Mouse (Mus musculus) intestine, embryonic 16.5 days (tissue): ENCODE results near the gene Mcf2l. TPM values are rescaled to one million over a fixed set of nuclear protein-coding genes. Genes with fewer than 3 reads are reported as not detected.

Source experiments
- ATAC-seq: fragments of 200-750 bp; cut with Nextera tagmentation; 2 replicates; pipeline ENCODE4 v1.8.0; 2017; ENCODE audit warnings: moderate TSS enrichment, moderate library complexity
- H3K27ac ChIP-seq: fragments of 300-500 bp; sonication (generic); 2 replicates; pipeline ENCODE4 v1.5.1; 2014; ENCODE audit warnings: mild to moderate bottlenecking, low read length
- H3K27me3 ChIP-seq: fragments of 300-500 bp; sonication (generic); replicated peaks from 2 replicates; pipeline ENCODE4 v1.6.1; 2014; ENCODE audit warnings: low read length, control low read depth, mixed read lengths; ENCODE audit not compliant: control insufficient read depth, insufficient read depth
- H3K36me3 ChIP-seq: fragments of 300-500 bp; sonication (generic); 2 replicates; pipeline ENCODE4 v1.6.1; 2014; ENCODE audit warnings: low read length, control low read depth; ENCODE audit not compliant: control insufficient read depth, insufficient read depth
- H3K4me1 ChIP-seq: fragments of 300-500 bp; sonication (generic); 2 replicates; pipeline ENCODE4 v1.6.1; 2014; ENCODE audit warnings: low read length, control low read depth, mixed read lengths; ENCODE audit not compliant: control insufficient read depth, insufficient read depth
- H3K4me2 ChIP-seq: fragments of 300-500 bp; sonication (generic); 2 replicates; pipeline ENCODE4 v1.6.1; 2014; ENCODE audit warnings: low read depth, low read length, control low read depth
- H3K4me3 ChIP-seq: fragments of 300-500 bp; sonication (generic); 2 replicates; pipeline ENCODE4 v1.5.1; 2014; ENCODE audit warnings: mild to moderate bottlenecking, low read length
- H3K9ac ChIP-seq: fragments of 300-500 bp; sonication (generic); 2 replicates; pipeline ENCODE4 v1.6.1; 2014; ENCODE audit warnings: low read depth, low read length
- H3K9me3 ChIP-seq: fragments of 300-500 bp; sonication (generic); 2 replicates; pipeline ENCODE4 v1.6.1; 2016; ENCODE audit warnings: low read length, control low read depth; ENCODE audit not compliant: control insufficient read depth
- WGBS: fragments of 180-500 bp; shearing (Covaris S2); extraction: QIAGEN DNeasy Blood & Tissue Kit; methylation state at CpG from one replicate; pipeline ENCODE4 v1.1.7; 2014; 5-methylcytosine and 5-hydroxymethylcytosine counted together
- polyA plus RNA-seq: library from polyadenylated mRNA; unstranded; fragments of >200 nt; fragmentation: Nextera tagmentation; extraction: Ambion mirVana; gene quantifications from 2 replicates; pipeline ENCODE4 v1.2.1, GENCODE M21; 2015

Gene Mcf2l
- polyA plus RNA-seq, 1 experiment from 2014 or later, result 14.1 TPM

- H3K4me3 ChIP-seq, result no peak overlapping the region
- no peak for ATAC-seq
- H3K9me3 ChIP-seq, result no peaks in the 10 kb centered on the region
- H3K27ac ChIP-seq, result no peak overlapping the region
- no peaks in the 10 kb centered on the region for H3K27me3 ChIP-seq
- H3K36me3 ChIP-seq, result no peaks in the 10 kb centered on the region
- 83% methylated on average over 8 of the region's 8 CpGs for WGBS
- H3K4me2 ChIP-seq, result no peak overlapping the region
- peaks cover 9% of the 10 kb centered on the region for H3K4me1 ChIP-seq
- H3K9ac ChIP-seq, result no peak overlapping the region
Observed at GRCm38 (mm10) chr8:12955362-12955879, 81.8 kb downstream of the Mcf2l start.

- Histone ChIP-seq H3K27ac (no peak overlapping the region), H3K27me3 (no peaks in the 10 kb centered on the region), H3K4me3 (no peak overlapping the region), H3K4me2 (no peak overlapping the region), H3K9ac (no peak overlapping the region), H3K36me3 (no peaks in the 10 kb centered on the region), H3K9me3 (no peaks in the 10 kb centered on the region), H3K4me1 (peaks cover 9% of the 10 kb centered on the region)
- WGBS, result 88% methylated on average over 4 of the region's 4 CpGs
- ATAC-seq, result no peak
Observed at GRCm38 (mm10) chr8:12955880-12956279, 82.3 kb downstream of the Mcf2l start.

GRCm38 (mm10) chr8:12956941-12957340 lies 83.3 kb downstream of the Mcf2l start:
- no peak overlapping the region for H3K4me2 ChIP-seq
- H3K27ac ChIP-seq, result no peak overlapping the region
- no peak for ATAC-seq
- H3K4me1 ChIP-seq, result peaks cover 9% of the 10 kb centered on the region
- WGBS, result 63% methylated on average over 5 of the region's 5 CpGs
- no peaks in the 10 kb centered on the region for H3K27me3 ChIP-seq
- H3K4me3 ChIP-seq, result no peak overlapping the region
- no peaks in the 10 kb centered on the region for H3K9me3 ChIP-seq
- H3K36me3 ChIP-seq, result no peaks in the 10 kb centered on the region
- no peak overlapping the region for H3K9ac ChIP-seq

GRCm38 (mm10) chr8:12957419-12957818 lies 83.8 kb downstream of the Mcf2l start:
- no peak for ATAC-seq
- peaks cover 9% of the 10 kb centered on the region for H3K4me1 ChIP-seq
- H3K4me3 ChIP-seq, result no peak overlapping the region
- H3K27me3 ChIP-seq, result no peaks in the 10 kb centered on the region
- H3K9ac ChIP-seq, result no peak overlapping the region
- H3K36me3 ChIP-seq, result no peaks in the 10 kb centered on the region
- 49% methylated on average over 6 of the region's 6 CpGs for WGBS
- H3K27ac ChIP-seq, result no peak overlapping the region
- H3K9me3 ChIP-seq, result no peaks in the 10 kb centered on the region
- no peak overlapping the region for H3K4me2 ChIP-seq

DNA sequence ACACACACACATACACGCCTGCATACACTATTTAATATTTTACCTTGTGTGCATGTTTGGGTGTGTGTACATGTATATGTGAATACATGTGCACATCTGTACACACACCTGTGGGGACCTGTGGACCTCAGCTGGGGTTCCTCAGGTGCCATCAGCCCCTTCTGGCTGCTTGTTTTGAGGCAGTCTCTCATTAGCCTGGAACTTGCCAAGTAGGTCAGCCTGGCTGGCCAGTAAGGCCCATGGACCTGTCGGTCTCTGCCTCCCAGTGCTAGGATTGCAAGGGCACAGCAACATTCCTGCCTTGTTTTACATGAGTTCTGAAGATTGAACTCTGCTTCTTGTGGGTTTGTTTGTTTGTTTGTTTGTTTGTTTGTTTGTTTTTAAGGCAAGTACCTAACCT lies 87.0 kb downstream of the Mcf2l start:
- no peak for ATAC-seq
- Histone ChIP-seq H3K27me3 (no peaks in the 10 kb centered on the region), H3K4me1 (peaks cover 3% of the 10 kb centered on the region; the same call in 1 of the 2 replicates), H3K4me2 (no peak overlapping the region), H3K9ac (no peak overlapping the region), H3K4me3 (no peak overlapping the region), H3K9me3 (no peaks in the 10 kb centered on the region), H3K27ac (no peak overlapping the region), H3K36me3 (0 out of 2 replicates have a peak, but pooled peaks cover 3% of the 10 kb centered on the region)
- 73% methylated on average over 2 of the region's 2 CpGs for WGBS

DNA sequence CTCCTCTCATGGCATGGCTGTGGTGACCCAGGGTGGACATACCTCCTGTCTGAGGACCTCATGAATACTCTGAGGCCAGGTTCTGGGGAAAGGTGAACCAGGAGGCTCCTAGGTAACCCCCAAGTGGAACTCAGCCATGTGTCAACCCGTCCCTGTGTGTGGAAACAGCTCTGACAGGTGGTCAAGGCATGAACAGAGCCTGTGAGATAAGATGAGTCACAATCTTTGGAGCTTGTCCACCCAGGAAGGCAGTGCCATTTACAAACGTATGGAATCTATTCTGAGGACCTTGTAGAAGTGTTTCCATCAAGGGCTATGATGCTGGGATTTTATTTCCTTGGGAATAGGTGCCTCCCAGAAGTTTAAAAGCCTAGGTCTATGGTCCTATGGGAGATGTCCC lies 87.6 kb downstream of the Mcf2l start:
- Histone ChIP-seq H3K9me3 (no peaks in the 10 kb centered on the region), H3K4me3 (no peak overlapping the region), H3K4me1 (peaks cover 3% of the 10 kb centered on the region; the same call in 1 of the 2 replicates), H3K27ac (no peak overlapping the region), H3K4me2 (no peak overlapping the region), H3K9ac (no peak overlapping the region), H3K36me3 (0 out of 2 replicates have a peak, but pooled peaks cover 3% of the 10 kb centered on the region), H3K27me3 (no peaks in the 10 kb centered on the region)
- ATAC-seq, result no peak
- WGBS, result 48% methylated on average over 2 of the region's 2 CpGs

GRCm38 (mm10) chr8:12961821-12962534 lies 88.4 kb downstream of the Mcf2l start:
- Histone ChIP-seq H3K4me1 (peaks cover 3% of the 10 kb centered on the region; the same call in 1 of the 2 replicates), H3K36me3 (0 out of 2 replicates have a peak, but pooled peaks cover 3% of the 10 kb centered on the region)
- WGBS, result 69% methylated on average over 8 of the region's 8 CpGs

GRCm38 (mm10) chr8:12962541-12963380 lies 89.2 kb downstream of the Mcf2l start:
- H3K9me3 ChIP-seq, result no peaks in the 10 kb centered on the region
- H3K4me3 ChIP-seq, result no peak overlapping the region
- no peak overlapping the region for H3K9ac ChIP-seq
- H3K4me1 ChIP-seq, result 0 out of 2 replicates have a peak, but pooled peaks cover 3% of the 10 kb centered on the region
- no peak overlapping the region for H3K27ac ChIP-seq
- no peaks in the 10 kb centered on the region for H3K27me3 ChIP-seq
- no peak overlapping the region for H3K4me2 ChIP-seq
- WGBS, result 54% methylated on average over 13 of the region's 13 CpGs
- ATAC-seq, result no peak
- 0 out of 2 replicates have a peak, but pooled peaks cover 3% of the 10 kb centered on the region for H3K36me3 ChIP-seq

More at GRCm38 (mm10) chr8:12961821-12962534, 88.4 kb downstream of the Mcf2l start:
- no peak overlapping the region for H3K4me3 ChIP-seq
- no peak overlapping the region for H3K4me2 ChIP-seq
- H3K27ac ChIP-seq, result no peak overlapping the region
- ATAC-seq, result no peak
- H3K9me3 ChIP-seq, result no peaks in the 10 kb centered on the region
- no peak overlapping the region for H3K9ac ChIP-seq
- no peaks in the 10 kb centered on the region for H3K27me3 ChIP-seq

DNA sequence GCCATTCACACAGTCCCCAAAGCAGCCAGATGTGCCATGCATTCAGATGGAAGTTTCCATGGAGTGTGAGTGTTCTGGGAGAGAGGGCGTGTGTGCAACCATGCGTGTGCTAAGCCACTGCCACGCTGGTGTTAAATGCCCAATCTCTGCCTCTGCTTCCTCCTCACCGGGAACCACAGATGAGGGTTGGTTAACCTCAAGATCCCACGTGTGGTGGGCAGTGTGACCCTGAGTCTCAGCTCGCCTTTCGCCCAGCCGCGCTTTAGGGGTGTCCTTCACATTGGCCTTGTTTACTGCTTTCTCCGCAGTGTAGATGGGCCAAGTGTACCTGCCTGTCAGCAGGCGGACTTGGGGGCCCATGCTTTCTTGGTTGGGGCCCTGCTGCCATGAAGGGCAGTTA lies 102.7 kb downstream of the Mcf2l start:
- Histone ChIP-seq H3K4me3 (no peak overlapping the region), H3K36me3 (no peaks in the 10 kb centered on the region), H3K4me2 (no peak overlapping the region), H3K27ac (no peak overlapping the region), H3K4me1 (no peaks in the 10 kb centered on the region), H3K27me3 (no peaks in the 10 kb centered on the region), H3K9ac (no peak overlapping the region), H3K9me3 (no peaks in the 10 kb centered on the region)
- whole genome bisulfite sequencing, result 83% methylated on average over 11 of the region's 11 CpGs
- ATAC-seq, result no peak
